Mouse (Mus musculus): ENCODE measurements at regions not wholly inside any gene's neighbourhood (a gene's known extent, or its start where the extent isn't known, plus 50 kb on each side); places are given as distances from the start of the nearest gene placed in this dataset.

DNA sequence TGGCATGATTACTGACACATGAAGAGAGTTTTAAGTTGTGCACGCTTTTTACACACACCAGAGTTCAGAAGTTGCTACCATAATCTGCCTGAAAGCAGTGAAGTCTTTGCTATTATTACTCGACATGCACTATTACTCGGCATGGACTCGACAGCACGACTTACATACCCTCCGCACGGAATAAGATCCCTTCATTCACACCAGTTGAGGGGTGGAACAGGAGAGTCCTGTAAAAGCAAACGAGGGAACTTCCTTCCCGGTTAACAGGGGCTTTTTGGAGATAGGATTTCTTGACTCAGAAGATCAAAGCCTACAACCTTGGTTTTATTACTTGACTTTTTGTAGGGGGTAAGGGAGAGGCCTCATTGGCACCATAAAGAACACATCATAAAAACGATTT is 416.4 kb upstream of the Nr5a2 start:
- Histone ChIP-seq H3K27me3 (ENCODE audit: control insufficient read depth in 1 of 2, insufficient read depth in 2 of 2, low read length in 2 of 2) (no peaks in the 10 kb centered on the region), H3K4me3 (ENCODE audit: control insufficient read depth in 1 of 2, insufficient read depth in 1 of 2, low read depth in 2 of 2, low read length in 2 of 2) (no peak overlapping the region), H3K9ac (ENCODE audit: control insufficient read depth, low read depth, low read length, poor library complexity, severe bottlenecking) (no peak overlapping the region), H3K9me3 (replicated peaks; ENCODE audit: insufficient read depth, low read length) (no peaks in the 10 kb centered on the region), H3K4me1 (ENCODE audit: control insufficient read depth in 1 of 2, insufficient read depth in 2 of 2, low read length in 2 of 2) (no peaks in the 10 kb centered on the region), H3K27ac (ENCODE audit: control insufficient read depth, low read depth, low read length) (no peak overlapping the region), H3K36me3 (ENCODE audit: control insufficient read depth in 1 of 2, insufficient read depth in 2 of 2, low read length in 2 of 2) (no peaks in the 10 kb centered on the region), H3K79me2 (ENCODE audit: control insufficient read depth, insufficient read depth, low read length, poor library complexity) (no peaks in the 10 kb centered on the region)
- DNase-seq (ENCODE audit: low read depth, low spot score): no peak
- TF ChIP-seq CHD1 (IDR thresholded peaks at IDR 0.05; ENCODE audit: low read depth, low read length) (no peak), MAZ (IDR thresholded peaks at IDR 0.05; ENCODE audit: low read depth, low read length) (no peak), RAD21 (IDR thresholded peaks at IDR 0.05; ENCODE audit: low read depth, low read length) (no peak), BHLHE40 (IDR thresholded peaks at IDR 0.05; ENCODE audit: borderline replicate concordance, low read depth, low read length) (no peak), UBTF (IDR thresholded peaks at IDR 0.05; ENCODE audit: borderline replicate concordance, insufficient read depth, low read depth, low read length) (no peak)

GRCm38 (mm10) chr1:137374641-137375040 is 414.4 kb upstream of the Nr5a2 start:
- H3K27ac ChIP-seq (ENCODE audit: control insufficient read depth, low read depth, low read length): no peak overlapping the region
- H3K4me1 ChIP-seq (ENCODE audit: control insufficient read depth in 1 of 2, insufficient read depth in 2 of 2, low read length in 2 of 2): no peaks in the 10 kb centered on the region
- no peak overlapping the region for H3K9ac ChIP-seq (ENCODE audit: control insufficient read depth, low read depth, low read length, poor library complexity, severe bottlenecking)
- H3K79me2 ChIP-seq (ENCODE audit: control insufficient read depth, insufficient read depth, low read length, poor library complexity): no peaks in the 10 kb centered on the region
- H3K27me3 ChIP-seq (ENCODE audit: control insufficient read depth in 1 of 2, insufficient read depth in 2 of 2, low read length in 2 of 2): no peaks in the 10 kb centered on the region
- H3K4me3 ChIP-seq (ENCODE audit: control insufficient read depth in 1 of 2, insufficient read depth in 1 of 2, low read depth in 2 of 2, low read length in 2 of 2): no peak overlapping the region
- no peak for DNase-seq (ENCODE audit: low read depth, low spot score)
- no peaks in the 10 kb centered on the region for H3K9me3 ChIP-seq (replicated peaks; ENCODE audit: insufficient read depth, low read length)
- no peaks in the 10 kb centered on the region for H3K36me3 ChIP-seq (ENCODE audit: control insufficient read depth in 1 of 2, insufficient read depth in 2 of 2, low read length in 2 of 2)
- TF ChIP-seq MYB (IDR thresholded peaks at IDR 0.05; ENCODE audit: low read depth, low read length): no peak
- no peak for TF ChIP-seq TCF12 (IDR thresholded peaks at IDR 0.05; ENCODE audit: low read depth, low read length)
- no peak for TF ChIP-seq GABPA (IDR thresholded peaks at IDR 0.05; ENCODE audit: low read depth, low read length)
- no peak for TF ChIP-seq POLR2AphosphoS5 (IDR thresholded peaks at IDR 0.05; ENCODE audit: borderline replicate concordance, low read depth, low read length)

- H3K9me3 ChIP-seq (replicated peaks; ENCODE audit: insufficient read depth, low read length): no peaks in the 10 kb centered on the region
- no peaks in the 10 kb centered on the region for H3K27me3 ChIP-seq (ENCODE audit: control insufficient read depth in 1 of 2, insufficient read depth in 2 of 2, low read length in 2 of 2)
- H3K4me1 ChIP-seq (ENCODE audit: control insufficient read depth in 1 of 2, insufficient read depth in 2 of 2, low read length in 2 of 2): no peaks in the 10 kb centered on the region
- no peak overlapping the region for H3K27ac ChIP-seq (ENCODE audit: control insufficient read depth, low read depth, low read length)
- H3K36me3 ChIP-seq (ENCODE audit: control insufficient read depth in 1 of 2, insufficient read depth in 2 of 2, low read length in 2 of 2): no peaks in the 10 kb centered on the region
- H3K4me3 ChIP-seq (ENCODE audit: control insufficient read depth in 1 of 2, insufficient read depth in 1 of 2, low read depth in 2 of 2, low read length in 2 of 2): no peak overlapping the region
- H3K79me2 ChIP-seq (ENCODE audit: control insufficient read depth, insufficient read depth, low read length, poor library complexity): no peaks in the 10 kb centered on the region
- no peak for TF ChIP-seq CHD1 (IDR thresholded peaks at IDR 0.05; ENCODE audit: low read depth, low read length)
- no peak for TF ChIP-seq GATA1 (IDR thresholded peaks at IDR 0.05; ENCODE audit: low read depth, low read length)
- no peak for TF ChIP-seq UBTF (IDR thresholded peaks at IDR 0.05; ENCODE audit: borderline replicate concordance, insufficient read depth, low read depth, low read length)
- TF ChIP-seq SIN3A (IDR thresholded peaks at IDR 0.05; ENCODE audit: low read length): no peak
- no peak for TF ChIP-seq POLR2AphosphoS2 (IDR thresholded peaks at IDR 0.05; ENCODE audit: low read length)
- no peak for TF ChIP-seq MYC (IDR thresholded peaks at IDR 0.05; ENCODE audit: low read depth, low read length)
- TF ChIP-seq KAT2A (conservative IDR thresholded peaks at IDR 0.05; ENCODE audit: low read depth, low read length): no peak
- TF ChIP-seq E2F4 (IDR thresholded peaks at IDR 0.05; ENCODE audit: borderline replicate concordance, low read depth, low read length): no peak
- TF ChIP-seq USF2 (IDR thresholded peaks at IDR 0.05; ENCODE audit: borderline replicate concordance in 1 of 2, insufficient read depth in 1 of 2, low read depth in 1 of 2, low read length in 2 of 2): no peak
- TF ChIP-seq ETS1 (IDR thresholded peaks at IDR 0.05; ENCODE audit: low read depth, low read length): no peak
- no peak for TF ChIP-seq ZKSCAN1 (IDR thresholded peaks at IDR 0.05; ENCODE audit: low read depth, low read length)
- no peak for TF ChIP-seq RCOR1 (IDR thresholded peaks at IDR 0.05; ENCODE audit: low read depth, low read length)
- no peak for TF ChIP-seq MAZ (IDR thresholded peaks at IDR 0.05; ENCODE audit: low read depth, low read length)
- no peak for TF ChIP-seq USF1 (IDR thresholded peaks at IDR 0.05; ENCODE audit: low read depth, low read length)
- TF ChIP-seq POLR2AphosphoS5 (IDR thresholded peaks at IDR 0.05; ENCODE audit: borderline replicate concordance, low read depth, low read length): no peak
- no peak for TF ChIP-seq TBP (IDR thresholded peaks at IDR 0.05; ENCODE audit: low read depth, low read length)
- TF ChIP-seq TCF12 (IDR thresholded peaks at IDR 0.05; ENCODE audit: low read depth, low read length): no peak
- no peak for TF ChIP-seq ZMIZ1 (IDR thresholded peaks at IDR 0.05; ENCODE audit: low read depth, low read length)
- no peak overlapping the region for H3K9ac ChIP-seq (ENCODE audit: control insufficient read depth, low read depth, low read length, poor library complexity, severe bottlenecking)
- DNase-seq (ENCODE audit: low read depth, low spot score): no peak
These were observed 413.5 kb upstream of the Nr5a2 start for GRCm38 (mm10) chr1:137373509-137374420.

All from MEL (cell line).